Mouse (Mus musculus) embryonic fibroblast, embryonic 13.5 days (primary cell): ENCODE measurements around the gene Parp2.

Experiments
- CTCF ChIP-seq: IDR thresholded peaks from 2 replicates; pipeline ENCODE4 v1.5.1; 2011; ENCODE audit warnings: mild to moderate bottlenecking, control low read depth, low read length, moderate library complexity, borderline replicate concordance; ENCODE audit not compliant: insufficient read depth
- POLR2A ChIP-seq: IDR thresholded peaks from 2 replicates; pipeline ENCODE4 v1.6.1; 2011; ENCODE audit warnings: low read depth, mild to moderate bottlenecking, control low read depth, low read length, moderate library complexity

GRCm38 (mm10) chr14:50824219-50824618, 16.6 kb downstream of the Parp2 start:
- TF ChIP-seq CTCF (no peak), POLR2A (no peak)
